Mouse (Mus musculus) cerebellum, adult 8-10 months (tissue): ENCODE data around the gene Mtrr.
A peak's percentile ranks its signal among the peaks of the same experiment; 100 is the strongest.

Experiments
- DNase-seq: peaks from one replicate; pipeline ENCODE4 v3.0.0; 2022

Gene Mtrr

DNA sequence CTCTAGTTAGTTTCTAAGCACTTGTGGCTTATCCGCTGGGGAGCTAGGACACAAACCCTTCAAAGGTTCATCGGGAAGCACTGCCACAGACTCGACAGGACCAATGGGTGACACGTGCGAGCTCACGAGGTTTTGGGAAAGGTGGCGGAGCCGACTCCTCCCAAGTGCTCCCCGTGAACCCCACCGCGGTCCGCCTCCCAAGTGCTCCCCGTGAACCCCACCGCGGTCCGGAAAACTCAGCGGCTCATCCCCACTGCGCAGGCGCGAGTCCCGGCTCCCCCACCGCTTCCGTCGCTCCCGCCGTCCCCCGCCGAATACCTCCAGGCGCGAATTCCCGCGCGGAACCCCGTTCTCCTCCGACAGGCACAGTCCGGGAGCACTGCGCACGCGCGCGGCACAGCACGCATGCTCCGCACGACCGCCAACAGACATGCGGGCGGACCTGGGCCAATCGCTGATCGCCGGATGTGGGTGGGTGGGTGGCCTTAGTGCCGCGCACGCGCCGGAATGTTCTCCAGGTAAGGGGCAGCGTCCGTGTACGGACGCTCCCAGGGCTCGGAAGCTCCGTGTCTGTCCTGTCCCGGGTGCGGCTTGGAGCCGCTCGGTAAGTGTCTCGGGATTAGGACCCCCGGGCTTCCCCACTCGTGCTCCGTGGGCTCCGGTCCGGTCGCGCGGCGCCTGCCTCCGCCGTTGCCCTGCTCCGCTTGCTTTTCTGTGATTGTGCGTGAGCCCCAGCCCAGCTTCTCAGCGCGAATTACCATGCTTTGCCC lies at the start of gene Mtrr, which contains the start of gene Fastkd3:
Mtrr (minus strand) TSS at position 403 of the 770 bp plus-strand sequence.
Fastkd3 (plus strand) TSS at position 488 of the 770 bp plus-strand sequence.
- DNase-seq = peak; percentile 98

DNA sequence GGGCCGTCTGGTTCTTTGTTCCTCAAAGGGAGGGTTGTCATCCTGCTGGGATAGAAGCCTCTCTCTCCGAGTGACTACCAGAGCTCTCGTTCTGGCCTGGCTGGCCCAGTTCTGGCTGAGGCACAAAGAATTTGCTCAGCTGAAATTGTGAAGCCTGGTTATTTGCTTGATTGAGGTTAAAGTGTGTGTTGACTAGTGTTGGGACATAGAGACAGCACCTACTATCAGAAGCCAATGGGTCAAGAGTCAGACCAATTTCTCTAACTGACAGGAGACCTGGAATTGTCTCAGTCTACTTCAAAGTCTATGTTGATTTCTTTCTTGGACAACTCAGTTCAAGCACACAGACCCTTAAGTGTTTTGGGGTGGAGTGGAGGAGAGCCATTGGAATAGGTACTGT lies 45.1 kb upstream of the Mtrr start:
- no peak for DNase-seq

DNA sequence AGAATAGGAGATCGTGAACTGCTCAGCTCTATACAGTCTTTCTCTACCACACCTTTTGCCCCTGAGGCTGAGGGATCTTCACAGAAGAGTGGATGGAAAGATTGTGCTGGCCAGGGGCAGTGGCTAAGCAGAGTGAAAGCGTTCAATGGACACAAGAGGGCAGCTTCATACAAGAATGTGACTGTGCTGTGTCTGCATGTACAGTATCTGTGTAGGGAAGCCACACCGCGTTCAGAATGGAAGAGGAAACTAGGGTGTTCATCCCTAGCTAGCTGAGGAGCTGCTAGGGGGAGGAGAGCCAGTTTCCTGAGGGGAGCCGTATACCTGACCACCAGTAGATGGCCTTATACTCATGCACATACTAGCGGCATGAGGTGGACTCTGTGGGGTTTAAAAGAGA lies 40.8 kb upstream of the Mtrr start:
- DNase-seq = no peak

DNA sequence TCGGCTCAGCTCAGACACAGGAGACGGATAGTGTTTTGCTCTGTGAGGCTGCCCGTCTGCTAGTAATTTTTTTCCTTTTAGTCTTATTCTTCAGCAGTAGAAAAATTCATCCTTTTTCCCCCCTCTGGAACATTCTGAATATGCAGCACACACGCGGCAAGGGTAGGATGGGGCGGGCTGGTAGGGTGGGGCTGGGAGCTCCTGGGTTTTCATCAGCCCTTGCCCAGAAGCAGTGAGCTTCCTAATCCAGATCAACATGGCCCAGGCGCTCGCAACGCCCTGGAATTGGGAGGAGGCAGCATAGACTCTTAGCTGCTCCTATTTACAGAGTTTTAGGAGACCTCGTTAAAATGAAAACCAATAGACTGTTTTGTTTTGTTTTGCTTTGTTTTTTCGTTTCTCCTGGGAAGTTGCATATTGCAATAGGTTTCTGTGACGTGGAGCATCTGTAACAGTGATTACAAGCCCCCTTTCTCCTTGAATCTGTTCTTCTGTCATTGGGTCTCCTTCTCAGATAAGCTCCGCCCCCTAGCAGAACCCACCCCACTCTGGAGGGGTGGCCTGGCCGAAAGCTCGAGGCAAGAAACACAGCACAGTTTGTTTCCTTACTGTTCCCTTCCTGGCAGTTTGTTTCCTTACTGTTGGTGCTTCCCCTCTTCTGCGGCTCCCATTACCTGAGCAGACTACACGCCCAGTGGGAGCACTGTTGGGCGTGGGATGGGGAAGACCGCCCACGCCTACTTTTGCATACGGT lies 25.9 kb upstream of the Mtrr start:
- no peak for DNase-seq

DNA sequence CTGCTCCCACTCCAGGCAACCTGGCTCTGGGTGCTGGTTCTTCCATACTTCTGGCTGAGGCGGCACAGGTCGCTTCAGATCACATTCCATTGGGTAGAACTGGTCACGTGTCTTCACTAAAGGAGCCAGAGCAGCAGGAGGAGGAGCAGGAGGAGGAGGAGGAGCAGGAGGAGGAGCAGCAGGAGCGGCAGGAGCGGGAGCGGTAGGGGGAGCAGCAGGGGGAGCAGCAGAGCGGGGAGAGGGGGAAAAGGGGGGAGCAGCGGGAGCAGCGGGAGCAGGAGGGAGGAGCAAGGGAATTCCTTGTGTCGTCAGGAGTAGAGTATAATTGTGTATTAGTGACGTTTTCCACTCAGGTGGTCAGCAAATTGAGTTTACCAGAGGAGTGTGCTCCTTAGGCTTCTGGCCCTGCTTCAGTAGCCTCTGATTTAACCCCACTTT lies 23.8 kb upstream of the Mtrr start:
- DNase-seq = no peak

DNA sequence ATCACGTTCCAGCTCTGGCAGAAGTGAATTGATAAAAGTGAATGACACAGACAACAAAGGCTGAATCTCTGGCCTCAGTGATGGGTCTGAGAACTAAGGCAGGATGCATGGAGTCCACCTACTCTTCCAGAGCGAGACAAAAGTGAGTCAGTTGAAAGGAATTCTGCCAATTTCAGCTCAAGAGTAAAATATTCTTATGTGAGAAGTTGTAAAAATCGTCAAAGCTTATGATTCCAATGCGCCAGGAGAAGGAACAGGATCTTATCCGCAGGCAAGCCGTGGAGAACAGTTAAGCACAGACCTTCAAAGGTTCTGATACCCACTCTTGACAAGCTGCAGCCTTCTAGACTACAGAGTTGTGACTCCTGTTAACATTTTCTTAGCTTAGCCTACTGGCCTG lies 21.1 kb upstream of the Mtrr start:
- no peak for DNase-seq

DNA sequence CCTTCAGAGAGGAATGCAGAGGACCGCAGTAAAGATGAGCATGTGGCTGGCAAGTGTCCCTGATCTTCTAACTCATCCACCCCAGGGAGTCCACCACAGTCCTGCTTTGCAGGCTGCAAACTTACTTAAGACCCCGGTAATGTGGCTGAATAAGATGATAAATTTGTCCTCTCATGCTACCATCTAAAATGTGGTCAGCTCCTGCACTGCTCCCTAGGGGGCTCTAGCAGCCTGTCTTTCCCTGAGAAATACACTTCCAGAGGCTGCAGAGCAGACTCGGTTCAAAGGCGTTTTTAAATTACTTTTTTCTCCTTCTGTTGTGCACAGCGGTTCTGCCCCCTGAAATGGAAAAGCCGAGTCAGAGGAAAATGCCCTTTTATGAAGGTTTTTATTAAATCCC lies 19.2 kb upstream of the Mtrr start:
- no peak for DNase-seq

DNA sequence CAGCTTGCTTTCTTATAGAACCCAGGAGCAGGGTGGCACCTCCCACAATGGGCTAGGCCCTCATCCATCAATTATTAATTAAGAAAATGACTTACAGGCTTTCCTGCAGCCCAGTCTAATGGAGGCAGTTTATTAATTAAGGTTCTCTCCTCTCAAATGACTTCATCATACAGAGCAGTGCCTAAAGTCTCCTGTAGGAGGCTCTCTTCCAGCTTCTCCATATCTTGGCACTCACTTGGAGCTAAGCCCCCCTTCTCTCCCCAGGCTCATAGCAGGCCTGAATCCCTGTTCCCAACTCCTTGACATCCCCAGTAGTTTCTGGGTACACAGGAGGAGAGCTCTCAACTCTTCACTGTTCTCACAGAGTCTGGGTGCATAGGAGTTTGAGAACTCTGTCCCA lies 17.0 kb upstream of the Mtrr start:
- DNase-seq = no peak

DNA sequence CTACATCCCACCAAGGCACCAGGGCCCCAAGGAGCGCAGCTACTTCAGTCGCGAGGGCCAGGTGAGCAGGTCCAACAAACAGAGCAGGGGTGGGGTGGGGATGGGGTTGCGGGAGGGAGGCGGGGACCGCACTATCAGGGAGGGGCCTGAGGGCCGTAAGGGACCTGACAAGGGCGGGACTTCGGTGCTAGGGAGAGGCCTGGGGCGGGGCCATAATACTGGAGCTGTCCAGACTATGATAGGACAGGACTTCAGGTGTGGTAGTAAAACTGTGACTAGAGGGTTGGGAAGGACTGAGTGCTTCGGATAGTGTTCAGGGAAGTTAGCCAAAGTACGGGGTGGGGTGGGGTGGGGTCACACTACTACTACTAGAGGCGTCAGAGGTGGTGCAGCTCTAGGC lies 15.7 kb upstream of the Mtrr start:
- DNase-seq = no peak

DNA sequence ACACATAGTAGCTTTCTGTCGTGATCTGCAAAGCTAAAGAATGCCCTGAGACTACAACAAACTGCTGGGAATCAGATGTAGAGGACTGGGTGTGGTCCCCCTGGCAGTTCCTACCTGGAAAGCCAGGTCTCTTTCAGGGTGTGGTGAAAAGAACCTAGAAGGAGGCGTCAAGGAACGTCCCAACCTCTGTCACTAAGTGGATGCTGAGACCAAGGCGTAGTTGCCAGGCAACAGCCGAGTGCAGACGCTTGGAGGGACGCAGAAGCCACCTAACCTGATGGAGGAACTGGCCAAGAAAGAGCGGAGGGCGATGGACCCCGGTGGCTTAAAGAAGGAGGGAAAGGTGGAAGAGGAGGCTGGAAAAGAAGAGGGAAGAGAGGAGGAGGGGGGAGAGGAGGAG lies 15.2 kb upstream of the Mtrr start, which contains the start of gene 1700001L19Rik:
1700001L19Rik (plus strand) TSS at position 223 of the 400 bp plus-strand sequence.
- no peak for DNase-seq

DNA sequence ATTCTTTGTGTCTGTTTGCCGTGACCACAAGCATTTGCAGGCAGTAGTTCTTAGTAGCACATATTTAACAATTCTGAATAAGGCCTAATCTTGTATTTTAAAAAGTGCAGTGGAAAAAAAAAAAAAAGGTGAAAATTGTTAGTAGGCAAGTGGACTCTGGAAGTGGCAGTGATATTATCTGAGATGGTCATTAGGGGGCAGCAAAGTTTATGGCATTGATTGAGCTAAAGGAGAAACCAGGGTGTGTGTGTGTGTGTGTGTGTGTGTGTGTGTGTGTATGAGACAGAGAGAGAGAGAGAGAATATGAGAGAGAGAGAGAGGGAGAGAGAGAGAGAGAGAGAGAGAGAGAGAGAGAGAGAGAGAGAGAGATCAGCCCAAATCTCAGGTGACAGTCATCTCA lies 11.8 kb upstream of the Mtrr start:
- no peak for DNase-seq

DNA sequence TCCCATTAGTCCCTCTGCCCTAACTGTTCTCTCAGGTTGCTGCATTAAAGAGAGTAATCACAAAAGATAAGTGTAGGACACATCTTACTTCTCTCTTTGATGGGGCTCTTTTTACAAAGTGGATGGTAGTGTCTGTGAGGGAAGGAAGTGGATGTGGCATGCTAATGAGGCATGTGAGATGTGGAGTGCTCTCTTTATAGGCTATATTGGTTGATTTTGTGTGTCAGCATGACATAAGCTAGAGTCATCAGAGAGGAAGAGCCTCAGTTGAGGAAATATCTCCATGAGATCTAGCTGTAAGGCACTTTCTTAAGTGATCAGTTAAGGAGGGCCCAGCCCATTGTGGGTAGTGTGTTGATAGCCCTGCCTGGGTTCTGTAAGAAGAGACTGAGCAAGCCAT lies 6.4 kb upstream of the Mtrr start:
- DNase-seq = no peak

DNA sequence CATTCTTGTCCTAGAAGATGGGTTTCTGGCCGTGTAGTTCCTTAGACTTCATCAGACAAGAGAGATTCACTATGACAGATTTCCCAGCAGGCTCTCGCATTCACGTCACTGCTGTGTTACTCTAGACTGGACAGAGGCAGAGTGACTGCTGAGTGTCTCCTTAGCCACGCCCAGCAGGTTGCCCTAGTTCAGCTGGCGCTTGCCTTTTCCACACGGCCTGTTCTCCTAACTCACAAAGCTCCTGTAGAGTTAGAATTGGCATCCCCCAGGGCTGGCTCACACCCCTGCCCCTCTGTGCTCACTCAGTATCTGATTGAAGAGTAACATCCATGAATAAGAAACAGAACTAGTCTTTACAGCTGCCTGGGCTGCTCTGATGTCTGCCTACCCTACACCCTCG lies 3.5 kb upstream of the Mtrr start:
- DNase-seq = no peak

DNA sequence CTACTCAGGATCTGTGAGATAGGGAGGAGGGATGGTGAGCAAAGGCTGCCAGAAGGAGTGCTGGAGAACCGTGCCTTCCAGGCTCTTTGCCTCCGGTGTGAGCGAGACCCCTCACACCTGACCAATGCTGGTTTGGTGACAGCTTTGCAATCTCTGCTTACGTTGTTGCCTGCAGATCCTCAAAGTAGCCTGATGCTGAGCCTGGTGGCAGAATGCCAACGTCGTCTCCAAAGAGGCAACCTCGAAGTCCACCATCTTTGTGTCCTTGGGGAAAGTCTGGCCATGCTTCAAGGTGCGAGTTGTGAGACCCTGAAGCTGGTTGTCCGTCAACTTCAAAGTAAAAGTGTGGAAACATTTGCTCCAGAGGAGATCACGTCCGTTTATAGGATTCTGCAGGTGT lies 2.0 kb upstream of the Mtrr start:
- DNase-seq = no peak

DNA sequence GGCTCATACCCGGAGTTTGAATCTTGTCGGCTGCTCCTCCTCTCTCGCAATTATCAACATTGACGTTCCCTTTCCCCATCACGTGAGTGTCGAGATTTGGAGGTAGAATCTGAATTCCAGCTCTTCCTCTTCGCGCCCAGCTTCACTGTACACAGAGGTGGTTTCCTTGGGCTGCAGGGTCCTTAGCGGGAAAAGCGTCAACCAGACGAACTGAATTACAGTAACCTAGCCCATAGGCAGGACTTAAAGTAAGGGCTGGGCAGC lies 500 bp upstream of the Mtrr start:
- DNase-seq = no peak

DNA sequence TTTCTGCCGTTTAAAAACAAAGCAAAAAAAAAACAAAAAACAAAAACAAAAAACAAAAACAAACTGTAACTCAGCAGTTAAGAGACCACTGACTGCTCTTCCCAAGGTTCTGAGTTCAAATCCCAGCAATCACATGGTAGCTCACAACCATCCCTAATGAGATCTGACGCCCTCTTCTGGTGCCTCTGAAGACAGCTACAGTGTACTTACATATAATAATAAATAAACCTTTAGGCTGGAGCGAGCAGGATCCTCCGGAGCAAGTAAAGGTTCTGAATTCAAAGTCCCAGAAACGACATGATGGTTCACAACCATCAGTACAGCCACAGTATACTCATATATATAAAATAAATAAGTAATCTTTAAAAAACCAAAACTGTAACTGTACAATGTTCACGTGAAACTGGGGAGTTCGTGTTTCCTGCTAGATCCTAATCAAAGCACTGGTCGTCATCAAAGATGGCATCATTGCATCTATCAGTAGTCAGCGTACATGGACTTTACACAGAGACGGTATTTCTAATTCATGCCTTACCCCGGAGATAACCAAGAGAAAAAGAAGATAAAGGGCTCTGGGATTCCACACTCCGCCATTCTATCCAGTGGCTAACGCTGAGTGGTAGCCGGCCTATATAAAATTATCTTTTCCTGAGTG lies 736 bp downstream of the Mtrr start:
- no peak for DNase-seq

DNA sequence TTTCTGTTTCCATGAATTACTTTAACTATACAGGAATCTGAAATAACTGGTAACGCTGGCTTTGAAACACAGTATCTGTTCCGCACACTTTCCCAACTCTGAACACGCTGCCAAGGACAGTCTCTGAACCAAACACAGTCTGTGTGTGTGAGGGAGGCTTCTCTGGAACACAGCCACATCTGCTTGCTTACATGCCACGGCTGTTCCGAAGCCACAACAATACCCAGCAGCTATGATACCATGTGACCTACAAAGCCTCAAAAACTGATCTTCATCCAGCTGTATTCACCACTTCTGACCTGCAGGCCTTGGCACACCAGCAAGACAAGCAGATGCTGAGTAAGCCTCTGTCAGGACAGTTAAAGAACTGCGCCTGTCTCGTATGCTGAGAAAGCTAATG lies 4.0 kb downstream of the Mtrr start:
- DNase-seq = no peak

DNA sequence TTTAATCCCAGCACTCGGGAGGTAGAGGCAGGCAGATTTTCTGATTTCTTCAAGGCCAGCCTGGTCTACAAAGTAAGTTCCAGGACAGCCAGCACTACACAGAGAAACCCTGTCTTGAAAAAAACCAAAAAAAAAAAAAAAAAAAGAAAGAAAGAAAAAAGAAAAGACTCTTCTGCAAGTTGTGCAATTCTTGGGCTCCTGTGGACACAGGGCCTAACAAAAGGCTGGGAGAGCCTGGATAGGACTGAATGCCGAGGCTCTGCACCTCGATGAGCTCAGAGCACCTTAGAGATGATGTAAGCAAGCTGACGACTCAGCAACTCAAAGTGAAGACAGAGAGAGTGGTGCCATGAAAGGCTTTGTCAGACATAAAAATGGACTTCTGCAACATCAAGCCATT lies 7.6 kb downstream of the Mtrr start:
- no peak for DNase-seq

DNA sequence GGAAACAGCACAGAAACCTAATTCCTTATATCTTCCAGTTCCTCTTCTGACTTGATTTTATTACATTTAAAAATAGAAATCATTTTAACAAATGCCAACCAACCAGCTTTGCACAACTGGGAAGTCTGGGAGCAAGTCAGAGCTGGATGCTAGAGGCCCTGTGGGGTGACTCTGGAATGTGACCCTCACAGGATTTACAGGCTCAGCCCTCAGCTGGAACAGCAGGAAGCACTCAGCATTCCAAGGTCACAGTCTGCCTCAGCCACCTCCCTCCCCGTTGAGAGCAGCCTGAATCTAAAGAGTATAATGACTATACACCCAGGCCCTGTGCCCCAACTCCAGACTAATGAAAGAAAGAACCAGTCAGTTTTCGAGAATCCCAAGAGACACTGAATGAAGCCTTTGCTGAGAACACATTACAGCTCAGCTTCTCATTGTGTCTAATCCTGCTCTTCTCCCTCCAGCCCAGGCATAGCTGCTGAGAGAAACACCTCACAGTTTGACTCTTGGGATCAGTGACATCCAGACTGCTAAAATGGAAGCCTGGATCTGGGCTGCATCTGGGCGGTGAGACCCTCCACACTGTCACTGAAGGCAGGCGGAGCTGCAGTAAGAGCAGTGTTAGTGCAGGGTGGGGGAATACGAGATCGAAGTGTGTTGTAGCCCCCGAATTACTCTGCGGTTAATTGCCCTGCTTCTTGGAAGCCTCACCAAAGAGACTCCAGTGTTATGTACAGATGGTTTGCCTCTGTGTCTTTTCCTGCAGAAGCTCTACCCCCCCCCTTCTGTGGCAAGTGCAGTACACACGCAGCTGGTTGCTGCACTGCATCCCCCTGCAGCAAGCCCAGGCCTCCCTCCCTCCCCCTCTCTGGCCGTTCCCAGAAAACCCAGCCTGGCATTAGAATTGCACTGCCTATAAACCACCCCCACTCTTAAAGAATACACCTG lies 8.7 kb downstream of the Mtrr start:
- DNase-seq = no peak

DNA sequence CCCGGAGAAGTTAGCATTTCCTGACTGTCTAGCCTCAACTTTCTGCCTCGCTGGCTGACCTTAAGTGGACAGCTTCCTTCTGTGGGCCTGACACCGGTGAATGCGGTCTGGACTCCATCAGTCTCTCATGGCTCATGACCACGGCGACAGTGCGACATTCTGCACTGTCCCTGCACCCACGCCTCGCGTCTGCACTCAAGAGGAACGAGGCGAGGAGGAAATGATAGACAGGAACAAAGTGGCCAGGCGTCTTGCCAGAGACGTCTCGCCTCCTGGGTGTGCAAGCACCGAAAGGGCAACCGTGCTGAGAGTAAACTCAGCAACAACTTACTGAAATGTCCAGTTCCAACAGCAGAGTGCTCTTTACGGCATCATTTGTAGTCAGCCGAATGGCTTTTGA lies 9.7 kb downstream of the Mtrr start:
- DNase-seq = no peak

DNA sequence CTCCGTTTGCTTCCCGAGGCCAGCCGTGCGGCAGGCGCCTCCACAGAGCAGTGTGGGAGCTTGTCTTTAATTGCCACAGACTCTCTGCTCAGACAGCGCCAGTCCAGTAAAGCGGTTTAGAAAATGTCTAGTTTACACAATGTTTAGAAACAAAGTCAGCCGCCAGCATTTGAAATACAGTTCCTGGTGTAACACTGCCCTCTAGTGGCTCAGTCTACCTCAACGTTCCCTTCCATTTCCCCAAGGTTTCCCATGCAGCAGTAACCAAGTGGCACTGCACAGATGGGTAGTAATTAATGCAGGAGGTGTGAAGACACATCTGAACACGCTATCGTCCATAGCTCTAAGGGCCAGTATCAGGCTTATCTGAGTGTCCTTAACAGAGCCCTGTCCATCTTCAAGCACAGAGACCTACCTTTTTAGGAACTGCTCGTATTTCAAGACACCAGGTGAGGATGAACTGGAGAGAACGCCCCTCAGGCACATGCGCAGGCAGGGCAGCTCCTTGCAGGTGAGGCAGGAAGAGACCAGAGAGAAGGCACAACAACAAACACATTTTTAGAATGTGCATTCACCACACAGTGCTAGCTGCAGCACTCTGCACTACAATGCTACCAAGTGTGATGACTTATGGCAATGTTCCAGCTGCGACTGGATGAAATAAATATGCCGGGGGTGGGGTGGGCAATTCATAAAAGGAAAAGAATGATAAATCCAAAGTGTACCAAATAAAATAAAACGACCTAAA lies 12.2 kb downstream of the Mtrr start:
- peak; percentile 51 for DNase-seq

DNA sequence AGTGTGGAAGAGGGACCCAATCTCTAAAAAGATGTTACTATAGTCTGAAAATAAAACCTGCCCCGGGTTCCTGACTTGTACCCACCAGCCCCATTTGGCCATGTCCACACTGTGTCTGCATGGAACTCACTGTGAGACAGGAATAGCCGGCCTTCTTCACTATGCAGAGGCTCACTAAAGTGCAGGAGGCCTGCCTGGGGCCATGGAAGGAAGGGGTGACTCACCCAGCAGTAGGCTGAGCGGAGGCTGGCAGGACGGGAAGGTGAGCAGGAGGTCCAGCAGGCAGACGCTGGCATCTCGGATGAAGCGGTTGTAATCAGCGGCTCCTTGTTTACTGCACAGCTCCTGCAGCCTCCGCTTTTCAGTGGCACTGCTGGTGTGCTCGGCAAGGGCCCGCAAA lies 13.4 kb downstream of the Mtrr start:
- no peak for DNase-seq
